Mouse (Mus musculus): ENCODE measurements around the gene Ykt6.
"Not testable (repeated sequence)": the region's sequence is repeated elsewhere in the genome, so short reads cannot be mapped to it uniquely, and the experiment has no call there.

Ykt6 gene

GRCm38 (mm10) chr11:5955546-5956276 lies at the start of gene Ykt6:
Gene Ykt6 (plus strand): TSS chr11:5955693.
- DNase-seq: peak; percentile 95 to 98

- peak in 1 of 2 experiments; percentile 9 for DNase-seq
Measured at GRCm38 (mm10) chr11:5905778-5906518, 49.5 kb upstream of the Ykt6 start.

DNA sequence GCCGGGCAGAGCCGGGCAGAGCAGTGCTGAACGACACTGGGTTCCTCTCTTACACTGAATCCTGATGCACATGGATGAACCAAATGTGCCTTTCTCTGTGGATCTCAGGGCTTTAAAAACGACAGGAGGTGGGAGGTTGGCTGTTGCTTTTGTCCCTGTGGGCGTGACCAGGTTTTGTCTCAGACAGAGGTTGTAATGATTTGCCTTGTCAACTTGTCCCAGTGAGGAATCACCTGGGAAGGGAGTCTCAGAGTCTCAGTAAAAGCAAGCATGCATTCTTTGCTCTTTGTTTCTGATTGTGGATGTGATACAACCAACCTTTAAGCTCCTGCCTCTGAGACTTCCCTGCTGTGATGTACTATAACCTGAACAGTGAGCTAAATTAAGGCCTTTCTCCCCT lies 48.4 kb upstream of the Ykt6 start:
- no peak for DNase-seq

- no peak for DNase-seq
Measured at GRCm38 (mm10) chr11:5908642-5909041, 46.9 kb upstream of the Ykt6 start.

DNA sequence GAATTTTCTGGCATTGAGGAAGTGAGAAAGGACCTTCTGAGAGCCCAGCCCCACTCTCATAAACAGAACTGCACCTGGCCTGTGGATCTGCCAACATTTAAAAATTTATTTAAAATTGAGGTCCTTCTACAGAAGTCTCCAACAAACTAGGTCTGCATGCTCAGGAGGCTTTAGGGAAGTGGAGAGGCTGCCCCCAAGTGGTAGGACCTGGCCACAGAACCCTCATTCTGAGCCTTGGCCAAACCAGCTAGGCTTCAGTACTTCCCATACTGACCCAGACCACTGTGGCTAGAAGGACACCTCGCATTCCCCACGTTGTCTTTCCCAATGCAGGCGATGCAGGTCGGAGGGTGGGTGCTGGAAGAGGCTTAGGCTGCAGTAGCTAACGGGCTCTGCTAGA lies 42.9 kb upstream of the Ykt6 start:
- DNase-seq: peak; percentile 85 to 89

DNA sequence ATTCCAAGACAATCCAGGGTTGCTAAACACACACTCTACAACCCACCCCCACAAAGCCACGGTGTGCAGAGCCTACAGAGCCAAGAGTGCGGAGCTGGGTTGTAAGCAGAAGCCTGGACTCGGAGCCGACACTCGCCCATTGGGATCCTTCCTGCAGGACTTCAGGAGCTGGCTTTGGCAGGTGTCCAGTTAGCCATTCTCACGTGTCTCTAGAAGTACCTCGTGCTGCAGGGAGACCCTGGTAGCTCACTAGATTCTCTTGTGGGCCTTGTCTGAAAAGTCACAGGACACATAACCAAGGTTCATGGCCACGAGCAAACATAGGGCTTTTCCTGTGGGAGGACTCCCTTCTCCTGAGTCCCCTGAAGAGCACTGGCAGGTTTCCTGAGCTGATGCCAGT lies 42.2 kb upstream of the Ykt6 start:
- DNase-seq: peak; percentile 45 to 58

DNA sequence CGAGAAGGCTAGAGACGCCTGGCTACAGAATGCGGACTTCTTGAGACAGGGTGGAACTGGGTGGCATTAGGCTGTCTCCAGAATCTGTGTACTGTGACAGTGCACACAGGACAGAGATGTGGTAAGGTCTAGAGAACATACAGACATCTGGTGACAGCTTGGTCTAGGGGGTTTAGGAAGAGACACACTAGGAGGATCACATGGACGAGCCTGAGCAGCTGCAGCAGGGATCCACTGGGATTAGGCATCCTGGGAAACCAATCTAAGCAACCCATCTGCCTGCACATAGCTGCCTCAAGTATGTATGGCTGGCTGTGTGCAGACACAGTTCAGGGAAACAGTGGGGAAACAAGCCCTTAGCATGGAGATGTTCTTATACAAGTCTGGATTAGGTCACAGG lies 41.6 kb upstream of the Ykt6 start:
- DNase-seq: no peak

DNA sequence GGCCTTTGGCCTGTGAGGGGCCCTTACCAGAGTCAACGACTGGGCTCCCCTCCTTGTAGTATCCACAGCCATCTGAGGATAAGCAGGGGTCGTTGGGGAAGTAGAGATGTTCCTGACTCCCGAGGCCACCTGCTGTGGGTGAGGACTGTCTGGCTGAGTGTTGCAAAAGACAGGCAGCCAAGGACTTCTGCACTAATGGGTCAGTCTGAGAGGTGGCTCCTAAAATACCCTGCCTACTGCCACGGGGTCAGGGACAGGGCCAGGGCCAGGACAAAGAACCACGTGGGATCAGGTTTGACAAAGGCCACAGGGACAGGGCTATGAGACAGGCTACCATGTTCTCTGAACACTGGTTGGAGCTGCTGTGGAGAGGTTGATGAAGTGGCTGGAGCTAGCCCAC lies 40.6 kb upstream of the Ykt6 start:
- DNase-seq: no peak

GRCm38 (mm10) chr11:5915429-5916177 lies 39.9 kb upstream of the Ykt6 start:
- DNase-seq: peak; percentile 59 to 60

DNA sequence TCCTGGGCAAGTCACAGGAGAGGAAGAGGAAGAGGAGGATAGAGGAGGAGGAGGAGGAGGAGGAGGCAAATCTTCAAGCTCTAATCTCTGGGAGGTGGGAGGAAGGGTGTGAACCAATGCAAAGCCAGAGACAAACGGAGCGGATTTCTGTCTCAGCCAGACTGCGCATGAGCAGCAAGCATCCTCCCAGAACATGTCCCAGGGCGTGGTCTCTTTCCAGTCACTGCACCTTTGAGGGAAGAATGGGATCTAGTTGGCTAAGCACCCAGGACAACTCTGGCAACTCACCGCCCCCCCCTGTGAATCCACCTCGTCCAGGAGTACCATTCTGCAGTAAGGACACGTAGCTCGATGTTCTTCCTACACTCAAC lies 39.3 kb upstream of the Ykt6 start:
- DNase-seq: peak; percentile 68 to 79

- DNase-seq: no peak
Measured at GRCm38 (mm10) chr11:5918111-5918510, 37.4 kb upstream of the Ykt6 start.

DNA sequence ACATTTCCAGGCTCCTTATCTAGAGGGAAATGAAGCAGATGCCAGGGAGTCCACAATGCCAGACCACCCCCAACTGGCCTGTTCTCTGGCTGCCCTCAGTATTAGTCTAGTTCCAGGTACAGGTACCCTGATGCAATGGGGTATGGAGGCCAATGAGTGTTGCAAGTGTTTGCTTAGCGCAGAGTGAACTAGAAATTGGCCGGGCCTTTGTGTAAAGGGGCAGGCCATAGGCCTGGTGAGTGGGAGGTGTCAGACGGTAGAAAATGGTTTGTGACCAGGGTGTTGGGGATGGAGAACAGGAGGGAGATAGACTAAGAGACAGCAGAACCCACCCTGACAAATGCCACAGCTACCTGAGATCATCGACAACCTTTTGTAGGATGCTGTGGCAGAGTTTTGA lies 35.9 kb upstream of the Ykt6 start:
- no peak for DNase-seq

GRCm38 (mm10) chr11:5920323-5920960 lies 35.1 kb upstream of the Ykt6 start:
- DNase-seq: no peak

GRCm38 (mm10) chr11:5924699-5925098 lies 30.8 kb upstream of the Ykt6 start:
- no peak for DNase-seq

- no peak for DNase-seq
Measured at GRCm38 (mm10) chr11:5926696-5927220, 28.7 kb upstream of the Ykt6 start.

DNA sequence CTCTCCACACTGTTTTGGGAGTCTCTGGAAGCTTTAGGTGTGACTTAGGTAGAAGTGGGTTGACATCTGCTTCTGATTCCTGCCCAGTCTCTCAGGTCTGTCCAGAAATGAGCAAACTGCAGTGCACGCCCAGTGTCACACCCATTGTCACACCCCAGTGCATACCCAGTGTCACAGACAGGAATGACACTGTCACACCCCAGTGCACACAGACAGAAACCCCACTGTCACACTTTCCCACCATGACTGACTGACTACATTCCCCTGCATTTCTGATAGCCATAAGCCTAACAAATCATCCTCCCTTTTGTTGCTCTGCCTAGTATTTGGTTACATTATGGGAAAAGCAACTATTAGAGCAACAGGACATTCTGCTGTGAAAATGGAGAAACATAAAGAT lies 24.9 kb upstream of the Ykt6 start:
- DNase-seq: no peak

DNA sequence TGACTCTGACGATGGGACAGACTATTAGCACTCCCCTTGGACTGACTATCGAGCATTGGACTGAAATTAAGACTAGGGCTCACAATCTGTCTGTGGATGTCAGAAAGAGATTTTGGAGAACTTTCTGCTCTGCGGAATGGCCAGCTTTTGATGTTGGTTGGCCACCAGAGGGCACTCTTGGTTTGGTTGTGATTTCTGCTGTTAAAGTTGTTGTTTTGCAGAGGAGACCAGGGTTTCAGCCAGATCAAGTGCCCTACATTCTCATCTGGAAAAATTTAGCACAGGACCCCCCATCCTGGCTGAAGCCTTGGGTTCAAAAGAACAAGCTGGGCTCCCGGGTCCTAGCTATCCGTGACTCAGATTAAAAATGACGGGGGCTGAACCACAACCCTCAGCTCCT lies 23.5 kb upstream of the Ykt6 start:
- DNase-seq: peak in 1 of 2 experiments; percentile 31

DNA sequence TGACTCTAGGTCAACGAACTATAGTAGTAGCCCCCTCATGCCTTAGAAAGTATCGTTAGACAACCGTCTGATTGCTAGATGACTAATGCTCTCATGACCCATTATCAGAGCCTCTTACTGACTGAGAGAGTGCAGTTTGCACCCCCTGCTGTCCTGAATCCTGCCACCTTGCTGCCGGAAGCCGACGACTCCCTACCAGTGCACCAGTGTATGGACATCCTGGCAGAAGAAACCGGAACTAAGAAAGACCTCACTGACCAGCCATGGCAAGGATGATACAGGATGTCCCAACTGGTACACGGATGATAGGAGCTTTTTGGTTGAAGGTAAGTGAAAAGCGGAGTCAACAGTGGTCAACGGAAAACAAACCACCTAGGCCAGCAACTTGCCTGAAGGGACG lies 21.0 kb upstream of the Ykt6 start:
- DNase-seq: not testable (repeated sequence)

DNA sequence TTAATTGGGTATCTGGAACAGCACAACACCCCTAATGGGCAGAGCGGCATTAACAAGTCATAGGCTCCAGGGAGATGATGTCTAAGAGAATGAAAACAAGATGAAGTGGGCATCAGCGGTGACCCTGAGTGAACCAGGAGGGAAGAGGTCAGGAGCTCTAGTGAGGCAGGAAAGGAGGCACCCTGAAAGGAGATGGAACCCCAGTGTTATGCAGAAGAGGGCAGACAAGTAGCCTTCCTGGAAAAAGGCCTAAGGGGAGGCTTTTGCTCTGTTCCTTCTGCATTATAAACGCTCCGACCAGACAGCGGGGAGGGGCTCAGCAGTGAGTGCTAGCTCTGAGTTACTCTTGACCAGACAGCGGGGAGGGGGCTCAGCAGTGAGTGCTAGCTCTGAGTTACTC lies 12.5 kb upstream of the Ykt6 start:
- DNase-seq: no peak

- no peak for DNase-seq
Measured at GRCm38 (mm10) chr11:5945096-5945495, 10.4 kb upstream of the Ykt6 start.

GRCm38 (mm10) chr11:5947796-5948195 lies 7.7 kb upstream of the Ykt6 start:
- DNase-seq: no peak

DNA sequence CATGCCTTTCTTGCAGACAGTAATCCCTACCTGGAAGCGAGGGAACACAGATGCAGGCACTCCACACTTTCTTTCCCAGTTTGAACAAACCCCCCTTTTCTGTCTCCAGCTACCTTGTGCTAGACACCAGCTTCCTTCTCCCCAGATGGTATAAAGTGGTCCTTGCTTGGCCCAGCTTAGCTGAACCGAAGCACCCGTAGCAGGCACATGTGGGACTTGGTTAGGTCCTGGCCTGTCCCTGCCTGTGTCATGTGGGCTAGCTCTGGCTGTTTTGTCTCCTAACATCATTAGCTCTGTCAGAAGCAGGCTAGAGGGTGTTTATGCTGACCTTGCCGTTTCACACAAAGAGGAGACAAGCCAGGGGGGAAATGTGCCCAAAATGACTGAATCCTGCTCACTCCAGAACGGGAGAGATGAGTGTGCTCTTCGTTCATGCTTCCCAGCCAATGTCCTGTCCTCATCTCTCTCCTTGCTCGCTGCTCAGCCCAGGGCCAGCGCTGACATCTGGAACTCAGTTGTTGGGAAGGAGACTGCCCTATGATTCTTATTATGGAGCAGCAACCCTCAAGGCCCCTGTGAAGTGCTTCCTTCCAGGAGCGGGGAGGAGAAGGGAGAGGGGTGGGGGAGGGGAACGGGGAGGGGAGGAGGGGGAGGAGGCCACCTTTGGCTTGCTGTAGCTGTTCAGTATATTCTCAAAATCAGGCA lies 6.8 kb upstream of the Ykt6 start:
- no peak for DNase-seq
